Mouse (Mus musculus) thymus, adult 2 months (tissue): ENCODE data around the gene Gm10663. TPM values are rescaled to one million over a fixed set of nuclear protein-coding genes. Genes with fewer than 3 reads are reported as not detected.

Experiments used
- DNase-seq: peaks from one replicate; pipeline ENCODE4 v3.0.0; 2021
- H3K27ac ChIP-seq: fragments of 200-500 bp; 2 replicates; pipeline ENCODE4 v1.5.1; 2012; ENCODE audit warnings: low read length, control low read depth; ENCODE audit not compliant: control insufficient read depth, insufficient read depth
- H3K27me3 ChIP-seq: fragments of 200-500 bp; 2 replicates; pipeline ENCODE4 v1.6.1; 2012; ENCODE audit warnings: mild to moderate bottlenecking, low read length, moderate library complexity, mixed read lengths; ENCODE audit not compliant: control insufficient read depth, insufficient read depth
- H3K36me3 ChIP-seq: fragments of 200-500 bp; 2 replicates; pipeline ENCODE4 v1.6.1; 2012; ENCODE audit warnings: mild to moderate bottlenecking, low read length, moderate library complexity; ENCODE audit not compliant: control insufficient read depth, insufficient read depth
- H3K4me1 ChIP-seq: fragments of 200-500 bp; replicated peaks from 2 replicates; pipeline ENCODE4 v1.6.1; 2012; ENCODE audit warnings: low read length; ENCODE audit not compliant: control insufficient read depth, insufficient read depth
- H3K4me3 ChIP-seq: fragments of 200-500 bp; 2 replicates; pipeline ENCODE4 v1.5.1; 2012; ENCODE audit warnings: mild to moderate bottlenecking, low read length, control low read depth, moderate library complexity; ENCODE audit not compliant: control insufficient read depth, insufficient read depth
- CTCF ChIP-seq: fragments of 200-500 bp; IDR thresholded peaks from 2 replicates; pipeline ENCODE4 v1.5.1; 2012; ENCODE audit warnings: mild to moderate bottlenecking, control low read depth, low read length, moderate library complexity, borderline replicate concordance; ENCODE audit not compliant: control insufficient read depth, poor library complexity, insufficient read depth; ENCODE audit errors: extremely low read depth
- POLR2A ChIP-seq: fragments of 200-500 bp; IDR thresholded peaks from 2 replicates; pipeline ENCODE4 v1.6.1; 2012; ENCODE audit warnings: mild to moderate bottlenecking, low read length, control low read depth, moderate library complexity; ENCODE audit not compliant: control insufficient read depth, poor library complexity, insufficient read depth; ENCODE audit errors: extremely low read depth
- WGBS: fragments of 180-500 bp; shearing (Covaris S2); methylation state at CpG from one replicate; pipeline ENCODE4 v1.1.7; 2018; 5-methylcytosine and 5-hydroxymethylcytosine counted together
- polyA plus RNA-seq: library from polyadenylated mRNA; depleted of rRNA; stranded (reverse); fragments of >200 nt; gene quantifications from 2 replicates; pipeline ENCODE4 v1.2.3, GENCODE M21; 2012

The Gm10663 gene
- polyA plus RNA-seq, 1 experiment, result not detected

- Histone ChIP-seq H3K27ac (no peak overlapping the region), H3K36me3 (no peaks in the 10 kb centered on the region), H3K4me1 (no peaks in the 10 kb centered on the region), H3K4me3 (no peak overlapping the region), H3K27me3 (no peaks in the 10 kb centered on the region)
- no peak for DNase-seq
- 62% methylated on average over 2 of the region's 2 CpGs for WGBS
- no peak for TF ChIP-seq CTCF
- no peak for TF ChIP-seq POLR2A
Observed at GRCm38 (mm10) chr8:65085680-65086079, 10.8 kb downstream of the Gm10663 start.

GRCm38 (mm10) chr8:65087711-65088110 lies 12.9 kb downstream of the Gm10663 start:
- H3K27ac ChIP-seq, result no peak overlapping the region
- H3K4me1 ChIP-seq, result no peaks in the 10 kb centered on the region
- DNase-seq, result no peak
- 88% methylated on average over 8 of the region's 8 CpGs for WGBS
- H3K36me3 ChIP-seq, result no peaks in the 10 kb centered on the region
- no peaks in the 10 kb centered on the region for H3K27me3 ChIP-seq
- TF ChIP-seq CTCF (no peak), POLR2A (no peak)
- H3K4me3 ChIP-seq, result no peak overlapping the region

GRCm38 (mm10) chr8:65088120-65088519 lies 13.3 kb downstream of the Gm10663 start:
- DNase-seq, result no peak
- no peak for TF ChIP-seq POLR2A
- no peak for TF ChIP-seq CTCF
- no peak overlapping the region for H3K4me3 ChIP-seq
- H3K36me3 ChIP-seq, result no peaks in the 10 kb centered on the region
- no peaks in the 10 kb centered on the region for H3K27me3 ChIP-seq
- no peaks in the 10 kb centered on the region for H3K4me1 ChIP-seq
- no peak overlapping the region for H3K27ac ChIP-seq
- WGBS, result 91% methylated on average over 12 of the region's 12 CpGs

- Histone ChIP-seq H3K4me1 (no peaks in the 10 kb centered on the region), H3K27ac (no peak overlapping the region), H3K27me3 (no peaks in the 10 kb centered on the region), H3K4me3 (no peak overlapping the region), H3K36me3 (no peaks in the 10 kb centered on the region)
- 91% methylated on average over 7 of the region's 7 CpGs for WGBS
- no peak for DNase-seq
- no peak for TF ChIP-seq POLR2A
- TF ChIP-seq CTCF, result no peak
Observed at GRCm38 (mm10) chr8:65089781-65090180, 14.9 kb downstream of the Gm10663 start.

- no peaks in the 10 kb centered on the region for H3K27me3 ChIP-seq
- H3K4me3 ChIP-seq, result no peak overlapping the region
- DNase-seq, result no peak
- WGBS, result 89% methylated on average over 7 of the region's 7 CpGs
- H3K4me1 ChIP-seq, result no peaks in the 10 kb centered on the region
- TF ChIP-seq POLR2A, result no peak
- no peak for TF ChIP-seq CTCF
- H3K27ac ChIP-seq, result no peak overlapping the region
- no peaks in the 10 kb centered on the region for H3K36me3 ChIP-seq
Observed at GRCm38 (mm10) chr8:65097760-65098415, 23.1 kb downstream of the Gm10663 start.

GRCm38 (mm10) chr8:65099735-65100134 lies 24.9 kb downstream of the Gm10663 start:
- no peak for TF ChIP-seq CTCF
- no peak for TF ChIP-seq POLR2A
- WGBS, result 73% methylated on average over 3 of the region's 3 CpGs
- Histone ChIP-seq H3K27me3 (no peaks in the 10 kb centered on the region), H3K4me1 (no peaks in the 10 kb centered on the region), H3K4me3 (no peak overlapping the region), H3K27ac (no peak overlapping the region), H3K36me3 (no peaks in the 10 kb centered on the region)
- DNase-seq, result no peak

GRCm38 (mm10) chr8:65103632-65104031 lies 28.8 kb downstream of the Gm10663 start:
- H3K4me1 ChIP-seq, result no peaks in the 10 kb centered on the region
- H3K27me3 ChIP-seq, result no peaks in the 10 kb centered on the region
- 95% methylated on average over 7 of the region's 7 CpGs for WGBS
- no peak overlapping the region for H3K27ac ChIP-seq
- TF ChIP-seq CTCF, result no peak
- no peak for TF ChIP-seq POLR2A
- no peak overlapping the region for H3K4me3 ChIP-seq
- H3K36me3 ChIP-seq, result no peaks in the 10 kb centered on the region
- no peak for DNase-seq
